Mouse (Mus musculus): ENCODE measurements around the gene Ska2.

The Ska2 gene

GRCm38 (mm10) chr11:87163751-87164150 is 54.7 kb downstream of the Ska2 start:
- CTCF ChIA-PET = no interaction called here

- CTCF ChIA-PET = no interaction called here
Observed at GRCm38 (mm10) chr11:87173625-87174024, 64.6 kb downstream of the Ska2 start.
